Mouse (Mus musculus) lung, embryonic 15.5 days (tissue): Measurements from ENCODE around the gene Slc39a13. TPM values are rescaled to one million over a fixed set of nuclear protein-coding genes. Genes with fewer than 3 reads are reported as not detected.

Experiments
- ATAC-seq: fragments of 200-750 bp; cut with Nextera tagmentation; 2 replicates; pipeline ENCODE4 v1.8.0; 2017; ENCODE audit warnings: moderate number of reproducible peaks, borderline replicate concordance; ENCODE audit not compliant: low FRiP score, low TSS enrichment; ENCODE audit errors: extremely low read depth
- H3K27ac ChIP-seq: fragments of 300-500 bp; sonication (generic); 2 replicates; pipeline ENCODE4 v1.5.1; 2015; ENCODE audit warnings: moderate library complexity, mild to moderate bottlenecking, inconsistent platforms
- H3K27me3 ChIP-seq: fragments of 300-500 bp; sonication (generic); 2 replicates; pipeline ENCODE4 v1.6.1; 2015; ENCODE audit warnings: inconsistent platforms
- H3K36me3 ChIP-seq: fragments of 300-500 bp; sonication (generic); 2 replicates; pipeline ENCODE4 v1.6.1; 2015; ENCODE audit warnings: inconsistent platforms
- H3K4me1 ChIP-seq: fragments of 300-500 bp; sonication (generic); 2 replicates; pipeline ENCODE4 v1.6.1; 2015; ENCODE audit warnings: inconsistent platforms
- H3K4me2 ChIP-seq: fragments of 300-500 bp; sonication (generic); 2 replicates; pipeline ENCODE4 v1.6.1; 2015; ENCODE audit warnings: inconsistent platforms, mild to moderate bottlenecking, moderate library complexity
- H3K4me3 ChIP-seq: fragments of 300-500 bp; sonication (generic); 2 replicates; pipeline ENCODE4 v1.5.1; 2015; ENCODE audit warnings: mild to moderate bottlenecking, inconsistent platforms
- H3K9ac ChIP-seq: fragments of 300-500 bp; sonication (generic); 2 replicates; pipeline ENCODE4 v1.6.1; 2015; ENCODE audit warnings: inconsistent platforms
- H3K9me3 ChIP-seq: fragments of 300-500 bp; sonication (generic); 2 replicates; pipeline ENCODE4 v1.6.1; 2016; ENCODE audit warnings: inconsistent platforms
- WGBS: fragments of 180-500 bp; shearing (Covaris S2); methylation state at CpG from one replicate; pipeline ENCODE4 v1.1.7; 2015; 5-methylcytosine and 5-hydroxymethylcytosine counted together
- polyA plus RNA-seq: library from polyadenylated mRNA; unstranded; fragments of >200 nt; fragmentation: Nextera tagmentation; extraction: Ambion mirVana; gene quantifications from 2 replicates; pipeline ENCODE4 v1.2.1, GENCODE M21; 2015

Slc39a13 gene
- 34.6 and 40.2 TPM in 2 replicates for polyA plus RNA-seq

DNA sequence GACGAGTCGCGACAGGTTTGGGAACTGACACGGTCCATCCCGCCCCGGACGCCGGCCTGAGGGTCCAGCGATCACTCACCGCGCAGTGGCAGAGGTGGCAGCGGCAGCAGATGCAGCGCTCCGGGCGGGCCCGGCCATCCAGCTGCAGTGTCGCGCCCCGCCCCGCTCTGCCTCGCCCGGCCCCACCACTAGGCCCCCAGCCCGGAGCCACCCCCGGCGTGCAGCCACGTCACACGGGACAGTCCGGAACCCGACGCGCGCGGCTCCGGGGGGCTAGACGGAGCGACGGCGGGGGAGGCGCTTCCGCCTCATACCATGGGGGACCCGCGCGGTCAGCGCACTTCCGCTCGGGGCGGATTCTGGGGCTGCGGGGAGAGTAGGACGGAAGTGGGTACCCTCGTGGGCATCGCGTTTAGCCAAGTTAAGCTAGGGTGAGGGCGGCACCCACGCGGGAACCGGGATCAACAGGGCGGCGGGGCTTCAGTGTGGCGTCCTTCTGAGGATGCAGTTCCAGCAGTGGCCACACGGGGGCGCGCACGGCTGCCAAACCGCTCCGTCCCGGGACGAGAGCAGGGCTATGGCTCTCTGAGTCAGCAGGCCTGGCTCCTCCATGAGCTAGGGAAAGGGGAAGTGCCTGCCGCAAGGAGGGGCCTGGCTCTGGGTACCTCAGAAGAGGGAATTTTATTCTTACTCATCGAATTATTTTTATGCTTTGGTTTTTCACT is at the start of gene Slc39a13:
Gene Slc39a13, minus strand, starts transcription at position 342 of the 725 bp plus-strand sequence.
- WGBS: under 1% methylated on average over 69 of the region's 69 CpGs
- Histone ChIP-seq H3K9ac (peak within 1 kb of the TSS; percentile 65), H3K4me2 (peak within 1 kb of the TSS; percentile 78), H3K9me3 (no peaks in the 10 kb centered on the region), H3K4me1 (peaks cover 21% of the 10 kb centered on the region), H3K36me3 (peaks cover 18% of the 10 kb centered on the region; the same call in 1 of the 2 replicates), H3K27ac (peak within 1 kb of the TSS; percentile 87), H3K27me3 (no peaks in the 10 kb centered on the region), H3K4me3 (peak within 1 kb of the TSS; percentile 60)
- ATAC-seq: peak; percentile 98

DNA sequence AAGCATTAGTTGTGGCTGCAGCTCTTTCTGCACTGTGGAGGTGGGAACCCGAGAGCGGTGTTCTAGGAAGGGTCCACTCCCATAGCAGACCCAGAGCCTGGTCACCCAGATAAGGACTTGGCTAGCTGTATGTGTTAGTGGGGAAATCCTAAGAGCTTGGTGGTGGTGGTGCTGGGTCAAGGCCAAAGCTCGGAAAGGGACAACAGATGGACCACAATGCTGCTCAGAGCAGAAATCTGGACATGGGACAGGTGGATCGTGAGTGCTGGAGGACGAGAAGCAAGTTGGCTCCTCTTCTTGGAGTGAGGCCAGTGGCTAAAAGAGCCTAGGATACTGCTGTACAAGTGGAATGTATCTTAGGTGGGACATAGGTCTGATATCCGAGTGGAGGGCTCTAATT is 49.3 kb upstream of the Slc39a13 start:
- no peak overlapping the region for H3K4me3 ChIP-seq
- H3K9me3 ChIP-seq: no peaks in the 10 kb centered on the region
- no peak for ATAC-seq
- no peak overlapping the region for H3K27ac ChIP-seq
- H3K4me2 ChIP-seq: no peak overlapping the region
- no peaks in the 10 kb centered on the region for H3K36me3 ChIP-seq
- H3K27me3 ChIP-seq: no peaks in the 10 kb centered on the region; the same call in 1 of the 2 replicates
- H3K4me1 ChIP-seq: peaks cover 9% of the 10 kb centered on the region
- 75% methylated on average over 6 of the region's 6 CpGs for WGBS
- H3K9ac ChIP-seq: no peak overlapping the region

DNA sequence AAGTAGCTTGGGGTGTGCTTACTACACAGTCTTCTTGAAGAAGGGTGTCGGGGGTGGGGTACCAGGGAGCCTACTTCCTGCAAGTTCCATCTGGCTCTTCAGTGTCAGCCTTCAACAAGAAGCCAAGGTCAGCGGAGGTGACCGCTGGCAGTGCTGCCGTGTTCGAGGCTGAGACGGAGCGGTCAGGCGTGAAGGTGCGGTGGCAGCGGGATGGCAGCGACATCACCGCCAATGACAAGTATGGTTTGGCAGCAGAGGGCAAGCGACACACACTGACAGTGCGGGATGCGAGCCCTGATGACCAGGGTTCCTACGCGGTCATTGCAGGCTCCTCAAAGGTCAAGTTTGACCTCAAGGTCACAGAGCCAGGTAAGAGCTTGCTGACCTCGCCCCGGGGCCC is 48.8 kb upstream of the Slc39a13 start:
- H3K4me3 ChIP-seq: no peak overlapping the region
- ATAC-seq: no peak

DNA sequence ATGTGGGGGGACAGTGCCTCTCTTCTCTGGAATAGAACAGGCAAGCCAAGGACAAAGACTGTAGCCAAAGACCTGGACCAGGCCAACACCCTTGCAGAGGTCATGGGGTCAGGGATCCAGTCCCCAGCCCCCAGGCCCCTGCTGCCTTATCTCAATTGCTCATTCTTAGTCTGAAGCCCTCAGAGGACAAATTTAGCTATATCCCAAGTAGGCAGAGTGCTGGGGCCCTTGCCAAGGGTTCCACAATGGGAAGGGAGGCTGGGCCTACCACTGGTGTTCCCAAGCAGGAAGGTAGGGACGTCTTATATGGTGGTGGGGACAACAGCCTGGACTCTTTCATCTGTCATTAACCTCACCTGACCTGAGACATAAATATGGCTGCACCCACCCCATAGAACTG is 48.4 kb upstream of the Slc39a13 start:
- WGBS: 52% methylated on average over 1 of the region's 1 CpGs
- ATAC-seq: no peak
- no peak overlapping the region for H3K9ac ChIP-seq
- H3K27me3 ChIP-seq: no peaks in the 10 kb centered on the region; the same call in 1 of the 2 replicates
- H3K4me1 ChIP-seq: peaks cover 9% of the 10 kb centered on the region
- H3K9me3 ChIP-seq: no peaks in the 10 kb centered on the region
- no peak overlapping the region for H3K27ac ChIP-seq
- H3K4me2 ChIP-seq: no peak overlapping the region
- H3K36me3 ChIP-seq: no peaks in the 10 kb centered on the region
- no peak overlapping the region for H3K4me3 ChIP-seq

More for the DNA sequence above, 48.8 kb upstream of the Slc39a13 start:
- H3K9me3 ChIP-seq: no peaks in the 10 kb centered on the region
- H3K4me2 ChIP-seq: no peak overlapping the region
- WGBS: 82% methylated on average over 19 of the region's 19 CpGs
- H3K27ac ChIP-seq: no peak overlapping the region
- no peaks in the 10 kb centered on the region for H3K36me3 ChIP-seq
- H3K4me1 ChIP-seq: peaks cover 9% of the 10 kb centered on the region
- H3K9ac ChIP-seq: no peak overlapping the region
- H3K27me3 ChIP-seq: no peaks in the 10 kb centered on the region; the same call in 1 of the 2 replicates

DNA sequence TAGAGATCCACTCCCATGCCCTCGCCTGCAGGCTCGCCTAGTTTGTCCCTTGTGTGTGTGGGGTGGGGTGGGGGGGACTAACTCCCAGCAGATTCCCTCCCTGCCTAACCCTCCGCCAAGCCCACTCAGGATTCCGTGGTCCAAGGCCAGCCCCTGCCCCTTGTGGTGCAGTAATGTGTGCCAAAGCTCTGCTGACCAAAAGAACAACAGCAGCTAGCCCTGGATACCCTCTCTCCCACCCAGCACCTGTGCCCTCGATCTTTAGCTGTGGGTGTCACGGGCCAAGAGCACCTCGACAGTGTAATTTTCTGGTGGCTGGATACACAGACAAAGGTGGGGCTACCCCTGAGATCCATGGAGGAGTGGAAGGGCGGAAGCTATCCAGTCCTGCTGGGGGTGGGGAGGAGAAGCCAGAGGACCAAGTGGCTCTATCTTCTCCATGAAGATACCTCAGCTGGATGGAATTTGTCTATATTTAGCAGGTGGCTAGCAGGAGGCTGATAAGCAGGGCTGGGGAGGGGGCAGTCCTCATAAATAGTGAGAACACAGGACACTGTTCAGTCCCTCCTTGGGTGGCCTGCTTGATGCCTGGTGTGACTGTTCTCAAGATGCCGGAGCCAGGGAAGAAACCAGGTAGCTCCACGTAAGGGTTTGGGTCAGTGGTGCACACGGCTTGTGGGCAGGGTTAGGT is 47.5 kb upstream of the Slc39a13 start, which contains the start of gene Mybpc3:
Gene Mybpc3, plus strand, starts transcription at position 560 of the 691 bp plus-strand sequence.
- ATAC-seq: no peak
- WGBS: 67% methylated on average over 11 of the region's 11 CpGs
- H3K27ac ChIP-seq: no peak within 1 kb of the TSS
- H3K27me3 ChIP-seq: no peaks in the 10 kb centered on the region; the same call in 1 of the 2 replicates
- peaks cover 10% of the 10 kb centered on the region for H3K4me1 ChIP-seq
- no peaks in the 10 kb centered on the region for H3K9me3 ChIP-seq
- no peaks in the 10 kb centered on the region for H3K36me3 ChIP-seq
- no peak within 1 kb of the TSS for H3K4me2 ChIP-seq
- H3K9ac ChIP-seq: no peak within 1 kb of the TSS
- H3K4me3 ChIP-seq: no peak within 1 kb of the TSS

DNA sequence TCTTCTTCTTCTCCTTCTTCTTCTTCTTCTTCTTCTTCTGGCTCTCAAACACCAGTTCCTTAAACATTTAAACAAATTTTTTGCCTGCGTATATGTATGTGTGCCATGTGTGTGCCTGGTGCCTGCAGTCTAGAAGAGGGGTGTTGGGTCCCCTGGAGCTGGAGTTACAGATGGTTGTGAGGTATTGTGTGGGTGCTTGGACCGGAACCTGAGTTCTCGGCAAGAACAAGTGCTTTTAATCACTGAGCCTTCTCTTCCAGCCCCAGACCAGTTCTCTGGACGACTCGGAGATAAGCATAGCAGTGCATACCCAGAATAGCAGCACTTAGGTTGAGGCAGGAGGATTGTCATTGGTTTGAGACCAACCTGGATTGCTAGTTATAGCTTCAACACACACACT is 46.6 kb upstream of the Slc39a13 start:
- WGBS: 67% methylated on average over 5 of the region's 5 CpGs
- Histone ChIP-seq H3K4me3 (no peak overlapping the region), H3K4me2 (no peak overlapping the region), H3K27me3 (no peaks in the 10 kb centered on the region; the same call in 1 of the 2 replicates), H3K27ac (no peak overlapping the region), H3K9me3 (no peaks in the 10 kb centered on the region), H3K4me1 (peaks cover 13% of the 10 kb centered on the region), H3K36me3 (no peaks in the 10 kb centered on the region), H3K9ac (no peak overlapping the region)
- ATAC-seq: no peak

DNA sequence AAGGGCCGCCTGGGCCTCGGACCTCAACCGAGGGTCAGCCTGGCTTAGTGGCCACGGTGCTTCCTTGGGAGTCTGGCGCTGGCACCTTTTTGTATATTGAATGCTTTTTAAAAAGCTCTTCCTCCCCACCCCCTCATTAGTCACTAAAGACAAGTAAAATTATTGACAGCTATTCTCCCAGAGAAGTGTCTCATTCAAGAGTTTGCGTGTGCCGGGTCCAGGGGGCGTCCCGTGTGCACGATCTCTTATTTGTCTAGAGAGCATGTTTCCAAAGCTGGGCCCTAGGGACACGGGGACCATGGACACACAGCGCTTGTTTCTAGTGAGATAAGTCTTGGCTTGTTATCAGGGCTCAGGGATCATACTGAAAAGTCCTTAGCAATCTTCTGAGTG is 45.4 kb upstream of the Slc39a13 start:
- Histone ChIP-seq H3K36me3 (no peaks in the 10 kb centered on the region), H3K9ac (peak overlapping the region; percentile 57), H3K9me3 (no peaks in the 10 kb centered on the region), H3K27ac (no peak overlapping the region), H3K4me1 (peaks cover 13% of the 10 kb centered on the region), H3K4me3 (peak overlapping the region; percentile 48), H3K4me2 (peak overlapping the region; percentile 95), H3K27me3 (no peaks in the 10 kb centered on the region; the same call in 1 of the 2 replicates)
- 16% methylated on average over 12 of the region's 12 CpGs for WGBS
- no peak for ATAC-seq

DNA sequence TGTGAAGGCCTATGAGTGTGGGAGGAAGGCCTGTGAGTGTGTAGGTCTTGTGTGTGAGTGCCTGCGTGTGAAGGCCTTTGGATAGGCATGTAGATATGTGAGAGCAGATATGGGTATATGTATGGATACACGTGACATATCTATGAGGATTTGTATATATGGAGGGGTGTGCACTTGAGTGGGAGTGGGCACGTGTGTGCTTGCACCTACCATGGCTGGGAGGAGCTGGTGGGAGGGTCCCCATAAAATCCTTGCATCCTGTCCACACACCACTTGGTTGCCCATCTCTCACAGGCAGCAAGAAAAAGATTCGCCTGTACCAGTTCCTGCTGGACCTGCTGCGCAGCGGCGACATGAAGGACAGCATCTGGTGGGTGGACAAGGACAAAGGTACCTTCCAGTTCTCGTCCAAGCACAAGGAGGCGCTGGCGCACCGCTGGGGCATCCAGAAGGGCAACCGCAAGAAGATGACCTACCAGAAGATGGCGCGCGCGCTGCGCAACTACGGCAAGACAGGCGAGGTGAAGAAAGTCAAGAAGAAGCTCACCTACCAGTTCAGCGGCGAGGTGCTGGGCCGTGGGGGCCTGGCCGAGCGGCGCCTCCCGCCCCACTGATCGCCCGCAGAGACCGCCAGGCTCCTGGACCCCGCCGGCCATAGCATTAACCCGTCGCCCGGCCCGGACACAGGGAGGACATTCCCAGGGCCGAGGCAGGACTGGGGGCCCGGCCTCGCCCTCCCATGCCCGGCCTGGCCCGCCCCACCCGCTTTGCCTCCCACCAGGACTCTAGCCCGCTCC is 44.8 kb upstream of the Slc39a13 start:
- Histone ChIP-seq H3K4me2 (peak overlapping the region; percentile 95), H3K27me3 (no peaks in the 10 kb centered on the region; the same call in 1 of the 2 replicates), H3K9me3 (no peaks in the 10 kb centered on the region), H3K9ac (peak overlapping the region; percentile 57), H3K4me3 (peak overlapping the region; percentile 48), H3K4me1 (peaks cover 13% of the 10 kb centered on the region), H3K36me3 (no peaks in the 10 kb centered on the region), H3K27ac (no peak overlapping the region)
- peak; percentile 62 for ATAC-seq
- WGBS: 5% methylated on average over 42 of the region's 42 CpGs

DNA sequence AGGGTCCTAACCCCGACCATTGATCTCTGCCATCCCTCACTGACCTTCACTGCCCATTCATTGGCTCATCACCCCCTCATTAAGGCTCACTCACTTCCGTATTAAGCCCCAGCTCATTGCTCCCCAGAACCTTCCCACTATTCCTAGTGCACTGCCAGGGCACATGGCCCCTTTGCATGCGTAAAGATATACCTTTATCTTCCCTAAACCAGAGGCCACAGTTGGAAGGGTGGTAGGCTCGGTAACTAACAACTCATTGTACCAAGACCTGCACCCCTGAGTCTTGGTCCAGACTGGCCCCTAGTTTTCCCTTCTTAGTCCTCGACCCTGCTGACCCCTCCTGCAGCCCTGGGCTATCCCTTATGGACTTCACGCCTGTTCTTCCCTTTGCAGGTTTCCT is 43.6 kb upstream of the Slc39a13 start:
- H3K4me2 ChIP-seq: no peak overlapping the region
- ATAC-seq: no peak

DNA sequence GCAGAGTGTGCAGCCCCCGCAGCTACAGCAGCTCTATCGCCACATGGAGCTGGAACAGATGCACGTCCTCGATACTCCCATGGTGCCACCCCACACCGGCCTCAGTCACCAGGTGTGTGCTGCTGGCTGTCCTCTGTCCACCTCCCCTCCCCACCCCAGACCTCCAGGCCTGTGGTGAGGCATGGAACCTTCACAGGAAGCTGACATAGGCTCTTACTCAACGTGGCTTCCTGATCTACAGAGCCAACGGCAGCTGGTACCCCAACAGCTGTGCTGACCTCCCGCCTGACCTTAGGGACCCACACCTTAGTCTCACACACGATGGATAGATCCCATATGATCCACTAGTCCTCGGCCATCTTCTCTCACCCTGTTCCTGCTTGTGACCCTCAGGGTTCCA is 43.1 kb upstream of the Slc39a13 start:
- WGBS: 65% methylated on average over 10 of the region's 10 CpGs
- ATAC-seq: no peak
- Histone ChIP-seq H3K4me3 (no peak overlapping the region), H3K9ac (no peak overlapping the region), H3K36me3 (no peaks in the 10 kb centered on the region), H3K4me2 (no peak overlapping the region), H3K27ac (no peak overlapping the region), H3K4me1 (peaks cover 13% of the 10 kb centered on the region), H3K9me3 (no peaks in the 10 kb centered on the region), H3K27me3 (no peaks in the 10 kb centered on the region)

More for the DNA sequence above, 43.6 kb upstream of the Slc39a13 start:
- Histone ChIP-seq H3K27me3 (no peaks in the 10 kb centered on the region), H3K4me1 (peaks cover 13% of the 10 kb centered on the region), H3K36me3 (no peaks in the 10 kb centered on the region), H3K9ac (no peak overlapping the region), H3K4me3 (no peak overlapping the region), H3K9me3 (no peaks in the 10 kb centered on the region), H3K27ac (no peak overlapping the region)
- WGBS: 72% methylated on average over 6 of the region's 6 CpGs

DNA sequence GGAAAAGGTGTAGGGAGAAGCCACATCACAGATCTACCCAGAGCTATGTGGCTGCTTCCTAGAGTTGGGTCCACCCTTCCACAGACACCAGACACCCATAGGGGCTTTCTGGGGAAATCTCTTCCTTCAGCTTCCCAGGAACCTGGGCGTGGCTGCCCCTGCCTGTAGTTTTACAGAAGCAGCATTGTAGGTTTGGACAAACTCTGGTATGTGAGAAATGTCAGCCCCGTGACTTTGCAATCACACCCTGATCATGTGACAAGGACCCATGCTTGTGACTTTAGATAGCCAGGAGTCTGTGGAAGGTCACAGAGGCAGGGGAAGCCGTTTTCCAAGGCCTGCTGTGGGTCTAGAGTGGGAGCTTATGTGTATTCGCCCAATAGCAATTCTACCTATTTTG is 42.3 kb upstream of the Slc39a13 start:
- ATAC-seq: no peak
- H3K27ac ChIP-seq: no peak overlapping the region

More for the DNA sequence above, 42.3 kb upstream of the Slc39a13 start:
- H3K9me3 ChIP-seq: no peaks in the 10 kb centered on the region
- H3K4me3 ChIP-seq: no peak overlapping the region
- no peaks in the 10 kb centered on the region for H3K27me3 ChIP-seq
- no peaks in the 10 kb centered on the region for H3K36me3 ChIP-seq
- peaks cover 13% of the 10 kb centered on the region for H3K4me1 ChIP-seq
- no peak overlapping the region for H3K9ac ChIP-seq
- 37% methylated on average over 4 of the region's 4 CpGs for WGBS
- no peak overlapping the region for H3K4me2 ChIP-seq
